Mouse (Mus musculus) hindbrain, embryonic 14.5 days (tissue): ENCODE data around the gene Prok1. TPM values are rescaled to one million over a fixed set of nuclear protein-coding genes. Genes with fewer than 3 reads are reported as not detected.

Source experiments
- ATAC-seq: fragments of 200-750 bp; cut with Nextera tagmentation; 2 replicates; pipeline ENCODE4 v1.8.0; 2017; ENCODE audit warnings: moderate number of reproducible peaks, mild to moderate bottlenecking, moderate TSS enrichment, moderate library complexity; ENCODE audit not compliant: low FRiP score
- DNase-seq: peaks from one replicate; pipeline ENCODE4 v3.0.0-alpha.2; 2015; ENCODE audit warnings: low spot score
- H3K27ac ChIP-seq: fragments of 300-500 bp; sonication (generic); 2 replicates; pipeline ENCODE4 v1.5.1; 2014; ENCODE audit warnings: mild to moderate bottlenecking, moderate library complexity
- H3K27me3 ChIP-seq: fragments of 300-500 bp; sonication (generic); 2 replicates; pipeline ENCODE4 v1.6.1; 2014; ENCODE audit warnings: mild to moderate bottlenecking, low read length, mixed read lengths; ENCODE audit not compliant: control insufficient read depth, insufficient read depth
- H3K36me3 ChIP-seq: fragments of 300-500 bp; sonication (generic); replicated peaks from 2 replicates; pipeline ENCODE4 v1.6.1; 2014; ENCODE audit not compliant: control insufficient read depth, insufficient read depth
- H3K4me1 ChIP-seq: fragments of 300-500 bp; sonication (generic); replicated peaks from 2 replicates; pipeline ENCODE4 v1.6.1; 2014; ENCODE audit warnings: antibody characterized with exemption, low read length, mixed read lengths; ENCODE audit not compliant: control insufficient read depth, insufficient read depth
- H3K4me2 ChIP-seq: fragments of 300-500 bp; sonication (generic); replicated peaks from 2 replicates; pipeline ENCODE4 v1.6.1; 2014; ENCODE audit warnings: mild to moderate bottlenecking, moderate library complexity
- H3K4me3 ChIP-seq: fragments of 300-500 bp; sonication (generic); replicated peaks from 2 replicates; pipeline ENCODE4 v1.5.1; 2014; ENCODE audit warnings: mild to moderate bottlenecking, low read length
- H3K9ac ChIP-seq: fragments of 300-500 bp; sonication (generic); 2 replicates; pipeline ENCODE4 v1.6.1; 2014
- H3K9me3 ChIP-seq: fragments of 300-500 bp; sonication (generic); 2 replicates; pipeline ENCODE4 v1.6.1; 2016; ENCODE audit warnings: low read length; ENCODE audit not compliant: control insufficient read depth
- WGBS: fragments of 180-500 bp; shearing (Covaris S2); extraction: QIAGEN DNeasy Blood & Tissue Kit; methylation state at CpG from one replicate; pipeline ENCODE4 v1.1.7; 2014; 5-methylcytosine and 5-hydroxymethylcytosine counted together
- polyA plus RNA-seq: library from polyadenylated mRNA; unstranded; fragments of >200 nt; fragmentation: Nextera tagmentation; extraction: Ambion mirVana; gene quantifications from 2 replicates; pipeline ENCODE4 v1.2.1, GENCODE M21; 2014

The Prok1 gene
- polyA plus RNA-seq, 1 experiment from 2014 or later, result 0.23 TPM

- no peaks in the 10 kb centered on the region for H3K9me3 ChIP-seq
- H3K4me3 ChIP-seq, result no peak overlapping the region
- H3K36me3 ChIP-seq, result no peaks in the 10 kb centered on the region
- DNase-seq (no peak), ATAC-seq (no peak)
- H3K27ac ChIP-seq, result no peak overlapping the region
- 86% methylated on average over 3 of the region's 3 CpGs for WGBS
- no peaks in the 10 kb centered on the region for H3K4me1 ChIP-seq
- no peak overlapping the region for H3K4me2 ChIP-seq
- no peak overlapping the region for H3K9ac ChIP-seq
- no peaks in the 10 kb centered on the region for H3K27me3 ChIP-seq
These were observed 56.3 kb downstream of the Prok1 start for GRCm38 (mm10) chr3:107183178-107183577.

Other genes with a start within 250 kb of the Prok1 start
- gene Kcna3, start 203.5 kb downstream of the Prok1 start, polyA plus RNA-seq, result 10.9 and 14.8 TPM in 2 replicates
- 1.9 and 2.0 TPM in 2 replicates for gene Kcna2, start 138.6 kb downstream of the Prok1 start, polyA plus RNA-seq
- gene Kcna10, start 56.7 kb downstream of the Prok1 start, polyA plus RNA-seq, result not detected in 2 replicates
- gene Cym, start 18.0 kb downstream of the Prok1 start, polyA plus RNA-seq, result not detected in 2 replicates
- not detected in 2 replicates for gene A630076J17Rik, start 9.1 kb downstream of the Prok1 start, polyA plus RNA-seq
- 184 and 218 TPM in 2 replicates for gene Lamtor5, start 39.2 kb upstream of the Prok1 start, polyA plus RNA-seq
- gene Slc16a4, start 51.5 kb upstream of the Prok1 start, polyA plus RNA-seq, result 2.5 and 3.5 TPM in 2 replicates
- gene Rbm15, start 94.0 kb upstream of the Prok1 start, polyA plus RNA-seq, result 7.7 and 8.2 TPM in 2 replicates
- gene Kcnc4, start 219.8 kb upstream of the Prok1 start, polyA plus RNA-seq, result 7.9 and 11.8 TPM in 2 replicates